Mouse (Mus musculus): ENCODE data around the gene Atxn2. TPM values are rescaled to one million over a fixed set of nuclear protein-coding genes. Genes with fewer than 3 reads are reported as not detected.
A peak's percentile ranks its signal among the peaks of the same experiment; 100 is the strongest.

Gene Atxn2
- polyA plus RNA-seq, 1 experiment from 2014 or later, result 80.6 TPM

DNA sequence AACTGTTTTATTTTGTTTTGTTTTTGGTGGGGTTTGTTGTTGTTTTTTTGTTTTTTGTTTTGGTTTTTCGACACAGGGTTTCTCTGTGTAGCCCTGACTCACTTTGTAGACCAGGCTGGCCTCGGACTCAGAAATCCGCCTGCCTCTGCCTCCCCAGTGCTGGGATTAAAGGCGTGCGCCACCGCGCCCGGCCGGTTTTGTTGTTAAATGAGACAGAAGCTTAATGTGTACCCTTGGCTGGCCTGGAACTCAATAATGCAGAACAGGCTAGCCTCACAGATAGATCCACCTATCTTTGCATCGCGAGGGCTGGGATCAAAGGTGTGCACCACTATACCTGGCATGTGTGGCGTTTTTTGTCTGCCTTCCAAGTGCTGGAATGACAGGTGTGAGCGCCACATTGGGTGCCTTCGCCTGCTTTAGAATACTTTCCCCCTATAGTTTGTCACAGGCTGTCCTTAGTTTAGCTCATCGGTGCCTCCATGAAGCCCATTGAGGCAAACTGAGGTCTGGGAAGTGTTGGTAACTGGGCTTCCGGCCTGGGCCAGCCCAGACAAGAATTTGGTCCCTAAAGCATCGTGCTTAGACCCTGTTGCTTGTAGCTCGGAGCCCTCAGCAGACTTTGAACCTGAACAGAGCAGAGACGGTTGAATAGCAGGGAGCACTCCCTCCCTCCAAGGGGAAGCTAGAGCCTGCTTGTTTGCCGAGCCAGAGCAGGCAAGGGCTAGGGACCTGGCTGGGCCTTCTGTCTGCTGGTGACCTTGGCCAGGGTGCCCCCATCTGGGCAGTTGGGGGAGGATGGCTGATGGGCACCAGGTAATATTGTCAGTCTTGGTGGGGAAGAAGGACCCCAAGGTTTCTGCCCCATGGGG lies 138.6 kb downstream of the Atxn2 start:
- Histone ChIP-seq H3K27ac (ENCODE audit: low read depth, low read length) (no peak overlapping the region), H3K9ac (ENCODE audit: low read depth, low read length) (peak overlapping the region; percentile 90), H3K4me3 (ENCODE audit: low read depth, low read length) (peak overlapping the region; percentile 86), H3K4me1 (ENCODE audit: control insufficient read depth, insufficient read depth, low read length) (peaks cover 24% of the 10 kb centered on the region), H3K36me3 (ENCODE audit: control insufficient read depth, insufficient read depth, low read length) (peaks cover 8% of the 10 kb centered on the region), H3K9me3 (replicated peaks; ENCODE audit: control insufficient read depth, low read length) (no peaks in the 10 kb centered on the region), H3K27me3 (ENCODE audit: control insufficient read depth, insufficient read depth, low read length) (peaks cover 3% of the 10 kb centered on the region; the same call in 1 of the 2 replicates), H3K4me2 (peak overlapping the region; percentile 82)
- ATAC-seq (replicated peaks; ENCODE audit: insufficient number of reproducible peaks, low FRiP score, low TSS enrichment), result no peak
- 41% methylated on average over 20 of the region's 20 CpGs for WGBS (ENCODE audit: insufficient replicate concordance)

DNA sequence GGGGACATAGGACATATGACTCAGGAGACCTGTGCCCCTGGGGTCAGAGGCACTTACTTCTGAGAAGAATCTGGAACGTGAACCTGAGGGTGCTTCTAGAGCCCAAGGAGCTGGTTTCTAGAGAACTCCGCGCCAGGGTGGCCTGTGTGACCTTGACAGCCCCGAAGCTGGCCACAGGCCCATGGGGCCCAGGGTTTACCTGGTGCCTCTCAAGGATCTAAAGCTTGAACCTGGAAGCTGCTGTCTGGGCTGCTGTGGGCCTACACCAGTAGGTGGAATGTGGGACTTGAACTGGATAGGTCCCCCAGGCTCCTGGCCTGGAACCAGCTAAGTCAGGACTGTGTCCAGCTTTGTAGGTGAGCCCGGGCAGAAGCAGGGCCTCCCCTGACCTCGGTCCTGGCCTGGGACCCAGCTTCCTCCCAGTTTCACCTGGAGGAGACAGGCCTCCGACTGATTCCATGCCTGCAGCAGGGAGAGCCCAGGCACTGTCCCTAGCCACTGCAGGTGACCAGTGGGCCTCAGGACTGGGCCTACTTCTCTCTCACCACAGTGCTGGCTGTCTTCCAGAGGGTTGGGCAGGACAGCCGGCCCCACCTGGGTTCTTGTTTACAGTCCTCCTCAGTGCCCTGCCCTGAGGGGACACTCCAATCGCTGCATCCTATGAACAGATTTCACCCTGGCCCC lies 142.4 kb downstream of the Atxn2 start:
- H3K9me3 ChIP-seq (replicated peaks; ENCODE audit: control insufficient read depth, low read length), result no peaks in the 10 kb centered on the region
- no peak overlapping the region for H3K4me3 ChIP-seq (ENCODE audit: low read depth, low read length)
- no peaks in the 10 kb centered on the region for H3K27me3 ChIP-seq (ENCODE audit: control insufficient read depth, insufficient read depth, low read length)
- no peak overlapping the region for H3K27ac ChIP-seq (ENCODE audit: low read depth, low read length)
- peaks cover 22% of the 10 kb centered on the region for H3K4me1 ChIP-seq (ENCODE audit: control insufficient read depth, insufficient read depth, low read length)
- peaks cover 8% of the 10 kb centered on the region for H3K36me3 ChIP-seq (ENCODE audit: control insufficient read depth, insufficient read depth, low read length)
- peak overlapping the region; percentile 11; the same call in 1 of the 2 replicates for H3K4me2 ChIP-seq
- WGBS (ENCODE audit: insufficient replicate concordance), result 86% methylated on average over 9 of the region's 9 CpGs
- ATAC-seq (replicated peaks; ENCODE audit: insufficient number of reproducible peaks, low FRiP score, low TSS enrichment), result no peak
- H3K9ac ChIP-seq (ENCODE audit: low read depth, low read length), result no peak overlapping the region

DNA sequence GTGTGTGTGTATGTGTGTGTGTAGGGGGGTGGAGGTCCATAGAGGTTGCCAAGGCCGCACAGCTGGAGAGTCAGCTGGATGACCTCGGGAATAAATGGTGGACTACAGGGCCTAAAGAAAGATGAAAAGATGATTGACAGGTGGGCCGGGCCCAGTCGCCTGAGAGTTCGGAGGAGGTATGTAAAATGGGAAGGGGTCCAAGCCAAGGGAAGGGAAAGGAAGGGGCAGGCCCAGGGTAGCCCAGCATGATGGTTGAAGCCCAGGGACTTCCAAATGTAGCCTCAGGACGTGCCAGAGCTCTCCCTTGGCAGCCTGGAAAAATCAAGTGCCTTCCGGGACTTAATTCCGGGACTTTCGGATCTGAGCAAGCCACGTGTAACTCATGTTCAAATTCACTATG lies 143.6 kb downstream of the Atxn2 start:
- no peak overlapping the region for H3K9ac ChIP-seq (ENCODE audit: low read depth, low read length)
- no peaks in the 10 kb centered on the region for H3K27me3 ChIP-seq (ENCODE audit: control insufficient read depth, insufficient read depth, low read length)
- 79% methylated on average over 10 of the region's 10 CpGs for WGBS (ENCODE audit: insufficient replicate concordance)
- H3K36me3 ChIP-seq (ENCODE audit: control insufficient read depth, insufficient read depth, low read length), result peaks cover 8% of the 10 kb centered on the region
- no peak overlapping the region for H3K4me3 ChIP-seq (ENCODE audit: low read depth, low read length)
- peaks cover 18% of the 10 kb centered on the region for H3K4me1 ChIP-seq (ENCODE audit: control insufficient read depth, insufficient read depth, low read length)
- H3K4me2 ChIP-seq, result no peak overlapping the region
- no peak for ATAC-seq (replicated peaks; ENCODE audit: insufficient number of reproducible peaks, low FRiP score, low TSS enrichment)
- no peak overlapping the region for H3K27ac ChIP-seq (ENCODE audit: low read depth, low read length)
- no peaks in the 10 kb centered on the region for H3K9me3 ChIP-seq (replicated peaks; ENCODE audit: control insufficient read depth, low read length)

DNA sequence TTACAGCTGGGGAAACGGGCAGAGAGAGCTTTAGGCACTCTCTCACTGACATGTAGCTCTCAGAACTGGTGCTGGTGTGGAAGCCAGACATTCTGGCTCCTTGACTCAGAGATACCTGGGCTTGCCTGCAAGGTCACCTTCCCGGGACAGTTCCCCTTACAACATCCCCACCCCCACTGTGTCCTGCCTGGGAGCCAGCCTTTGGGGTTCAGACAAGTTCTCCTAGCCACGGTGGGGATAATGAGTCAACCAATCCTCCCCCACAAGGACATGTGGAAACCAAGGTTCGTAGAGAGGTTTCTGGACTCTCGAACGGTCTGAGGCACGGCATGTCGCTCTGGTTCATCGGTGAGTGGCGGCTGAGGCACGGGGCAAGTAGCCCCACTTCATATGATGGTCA lies 145.6 kb downstream of the Atxn2 start:
- Histone ChIP-seq H3K27ac (ENCODE audit: low read depth, low read length) (no peak overlapping the region), H3K4me2 (no peak overlapping the region), H3K9ac (ENCODE audit: low read depth, low read length) (no peak overlapping the region), H3K4me3 (ENCODE audit: low read depth, low read length) (no peak overlapping the region), H3K36me3 (ENCODE audit: control insufficient read depth, insufficient read depth, low read length) (peaks cover 13% of the 10 kb centered on the region), H3K9me3 (replicated peaks; ENCODE audit: control insufficient read depth, low read length) (peaks cover 5% of the 10 kb centered on the region; the same call in 1 of the 2 replicates), H3K27me3 (ENCODE audit: control insufficient read depth, insufficient read depth, low read length) (no peaks in the 10 kb centered on the region), H3K4me1 (ENCODE audit: control insufficient read depth, insufficient read depth, low read length) (peaks cover 4% of the 10 kb centered on the region; the same call in 1 of the 2 replicates)
- no peak for ATAC-seq (replicated peaks; ENCODE audit: insufficient number of reproducible peaks, low FRiP score, low TSS enrichment)
- WGBS (ENCODE audit: insufficient replicate concordance), result 74% methylated on average over 11 of the region's 11 CpGs

DNA sequence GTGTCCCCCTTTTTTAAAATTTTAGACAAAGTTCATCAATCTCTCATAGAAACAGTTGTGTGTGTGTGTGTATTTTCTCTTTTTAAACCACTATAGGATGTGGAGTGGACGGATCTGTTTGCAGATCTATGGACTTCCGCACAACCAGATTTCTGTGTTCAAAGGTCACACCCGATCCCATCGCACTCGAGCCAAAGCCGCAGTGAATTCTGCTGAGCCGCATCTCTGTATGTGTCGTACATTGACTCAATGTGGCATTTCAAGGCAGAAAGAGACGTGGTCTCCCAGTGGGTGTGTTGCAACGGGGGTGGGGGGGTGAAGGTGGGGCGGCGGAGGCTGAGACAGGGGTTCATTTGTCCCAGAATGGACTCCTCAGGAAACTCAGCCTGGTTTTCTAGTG lies 147.3 kb downstream of the Atxn2 start:
- Histone ChIP-seq H3K36me3 (ENCODE audit: control insufficient read depth, insufficient read depth, low read length) (peaks cover 4% of the 10 kb centered on the region), H3K9ac (ENCODE audit: low read depth, low read length) (no peak overlapping the region), H3K4me1 (ENCODE audit: control insufficient read depth, insufficient read depth, low read length) (peaks cover 3% of the 10 kb centered on the region; the same call in 1 of the 2 replicates), H3K27ac (ENCODE audit: low read depth, low read length) (no peak overlapping the region), H3K4me2 (no peak overlapping the region), H3K9me3 (replicated peaks; ENCODE audit: control insufficient read depth, low read length) (peaks cover 5% of the 10 kb centered on the region; the same call in 1 of the 2 replicates), H3K4me3 (ENCODE audit: low read depth, low read length) (no peak overlapping the region), H3K27me3 (ENCODE audit: control insufficient read depth, insufficient read depth, low read length) (no peaks in the 10 kb centered on the region)
- WGBS (ENCODE audit: insufficient replicate concordance), result 88% methylated on average over 12 of the region's 12 CpGs
- ATAC-seq (replicated peaks; ENCODE audit: insufficient number of reproducible peaks, low FRiP score, low TSS enrichment), result no peak

DNA sequence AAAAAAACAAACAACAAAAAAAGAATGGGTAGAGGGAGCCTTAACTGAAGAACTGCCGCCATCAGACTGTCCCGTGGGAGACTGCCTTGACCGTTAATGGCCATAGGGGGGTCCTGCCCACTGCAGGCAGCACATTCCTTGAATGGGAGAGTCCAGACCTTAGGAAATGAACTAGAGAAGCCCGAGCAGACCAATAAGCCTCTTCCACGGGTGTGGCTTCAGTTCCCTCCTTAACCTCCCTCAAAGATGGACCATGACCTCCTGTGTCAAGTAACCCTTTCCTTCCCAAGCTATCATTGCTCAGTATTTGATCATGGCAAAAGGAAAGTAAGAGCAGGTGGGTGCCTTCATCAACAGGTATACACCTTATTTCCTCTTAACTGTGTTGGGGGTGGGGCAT lies 150.8 kb downstream of the Atxn2 start:
- no peak overlapping the region for H3K9ac ChIP-seq (ENCODE audit: low read depth, low read length)
- no peak overlapping the region for H3K4me3 ChIP-seq (ENCODE audit: low read depth, low read length)
- H3K27ac ChIP-seq (ENCODE audit: low read depth, low read length), result no peak overlapping the region
- 0 out of 2 replicates have a peak, but pooled peaks cover 2% of the 10 kb centered on the region for H3K27me3 ChIP-seq (ENCODE audit: control insufficient read depth, insufficient read depth, low read length)
- H3K4me2 ChIP-seq, result no peak overlapping the region
- 0 out of 2 replicates have a peak, but pooled peaks cover 4% of the 10 kb centered on the region for H3K36me3 ChIP-seq (ENCODE audit: control insufficient read depth, insufficient read depth, low read length)
- 50% methylated on average over 5 of the region's 5 CpGs for WGBS (ENCODE audit: insufficient replicate concordance)
- H3K4me1 ChIP-seq (ENCODE audit: control insufficient read depth, insufficient read depth, low read length), result no peaks in the 10 kb centered on the region; the same call in 1 of the 2 replicates
- ATAC-seq (replicated peaks; ENCODE audit: insufficient number of reproducible peaks, low FRiP score, low TSS enrichment), result no peak
- peaks cover 5% of the 10 kb centered on the region; the same call in 1 of the 2 replicates for H3K9me3 ChIP-seq (replicated peaks; ENCODE audit: control insufficient read depth, low read length)

DNA sequence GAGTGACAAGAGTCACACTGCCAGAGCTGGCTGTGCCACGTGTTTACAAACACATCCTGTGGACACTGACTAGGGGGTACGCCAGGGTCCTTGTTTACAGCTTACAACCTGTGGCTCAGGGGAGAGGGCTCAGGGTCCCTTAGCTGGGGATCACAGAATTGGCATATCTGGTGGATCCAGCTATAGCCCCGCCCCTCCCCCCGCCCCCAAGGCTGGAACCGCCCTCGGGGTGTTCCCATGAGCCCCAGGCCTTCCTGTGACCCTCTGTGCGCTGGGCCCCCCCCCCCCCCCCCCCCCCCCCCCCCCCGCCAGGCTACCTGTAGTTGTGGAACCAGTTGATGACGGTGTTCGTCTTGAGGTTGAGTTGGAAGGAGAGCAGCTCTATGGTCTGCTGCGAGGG lies 153.2 kb downstream of the Atxn2 start:
- 0 out of 2 replicates have a peak, but pooled peaks cover 4% of the 10 kb centered on the region for H3K27me3 ChIP-seq (ENCODE audit: control insufficient read depth, insufficient read depth, low read length)
- no peak overlapping the region for H3K4me3 ChIP-seq (ENCODE audit: low read depth, low read length)
- H3K36me3 ChIP-seq (ENCODE audit: control insufficient read depth, insufficient read depth, low read length), result 0 out of 2 replicates have a peak, but pooled peaks cover 4% of the 10 kb centered on the region
- H3K9ac ChIP-seq (ENCODE audit: low read depth, low read length), result no peak overlapping the region
- no peak overlapping the region for H3K27ac ChIP-seq (ENCODE audit: low read depth, low read length)
- H3K4me1 ChIP-seq (ENCODE audit: control insufficient read depth, insufficient read depth, low read length), result no peaks in the 10 kb centered on the region; the same call in 1 of the 2 replicates
- WGBS (ENCODE audit: insufficient replicate concordance), result 7% methylated on average over 10 of the region's 11 CpGs
- peaks cover 5% of the 10 kb centered on the region; the same call in 1 of the 2 replicates for H3K9me3 ChIP-seq (replicated peaks; ENCODE audit: control insufficient read depth, low read length)
- H3K4me2 ChIP-seq, result peak overlapping the region; percentile 59
- ATAC-seq (replicated peaks; ENCODE audit: insufficient number of reproducible peaks, low FRiP score, low TSS enrichment), result no peak
